10 mouse cellular contexts compared by ENCODE assay signal in the genomic region with DNA sequence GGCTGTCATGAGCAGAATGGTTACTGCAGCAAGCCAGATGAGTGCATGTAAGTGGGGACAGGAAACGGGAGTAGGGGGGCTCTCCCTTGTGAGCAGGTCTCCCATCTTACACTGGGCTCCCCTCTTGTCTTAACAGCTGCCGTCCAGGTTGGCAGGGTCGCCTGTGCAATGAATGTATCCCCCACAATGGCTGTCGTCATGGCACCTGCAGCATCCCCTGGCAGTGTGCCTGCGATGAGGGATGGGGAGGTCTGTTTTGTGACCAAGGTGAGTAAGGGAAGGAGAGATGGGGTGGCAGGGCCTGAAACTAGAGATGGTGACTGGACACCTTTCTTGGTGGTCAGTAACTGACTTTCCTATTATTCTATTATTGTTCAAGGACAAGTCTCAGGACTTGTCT. TPM values are rescaled to one million over a fixed set of nuclear protein-coding genes. Genes with fewer than 3 reads are reported as not detected.
DNase-seq lines count a peak whose midpoint lies in the region; ATAC-seq lines count a peak whose summit lies in the region.
"Had no signal": no experiment of that assay in that cellular context is flagged by ENCODE, and none has a peak within 500 bp of the region (broad histone marks: within the 10 kb centered on the region; RNA-seq: fewer than 3 reads in every experiment).

No protein-coding gene starts in this region.

- H3K4me3 ChIP-seq in heart, embryonic 10.5 days: 0 out of 2 replicates have a peak overlapping the region, but pooled peaks have one; percentile 73
- peak overlapping the region; percentile 44 for H3K4me3 ChIP-seq in embryonic facial prominence, embryonic 12.5 days
- no peak overlapping the region for H3K4me3 ChIP-seq in hindbrain, embryonic 11.5 days (ENCODE audit: low read depth, low read length)
- H3K4me3 ChIP-seq in midbrain, embryonic 12.5 days: 0 out of 2 replicates have a peak overlapping the region, but pooled peaks have one; percentile 0
- H3K4me3 ChIP-seq: liver, embryonic 15.5 days had no signal

- H3K9ac ChIP-seq in embryonic facial prominence, embryonic 12.5 days: no peak overlapping the region; the same call in 1 of the 2 replicates
- H3K9ac ChIP-seq in hindbrain, embryonic 11.5 days (ENCODE audit: low read depth, low read length): no peak overlapping the region
- H3K9ac ChIP-seq in midbrain, embryonic 12.5 days (replicated peaks): no peak overlapping the region
- H3K9ac ChIP-seq: liver, embryonic 15.5 days had no signal

- peaks cover 42% of the 10 kb centered on the region for H3K4me1 ChIP-seq in heart, embryonic 10.5 days
- peaks cover 35% of the 10 kb centered on the region for H3K4me1 ChIP-seq in embryonic facial prominence, embryonic 12.5 days
- H3K4me1 ChIP-seq in hindbrain, embryonic 11.5 days (replicated peaks; ENCODE audit: control insufficient read depth, insufficient read depth, low read length): peaks cover 9% of the 10 kb centered on the region; the same call in 1 of the 2 replicates
- peaks cover 40% of the 10 kb centered on the region for H3K4me1 ChIP-seq in midbrain, embryonic 12.5 days

- DNase-seq in heart, embryonic 10.5 days (ENCODE audit: low spot score): no peak
- DNase-seq in heart, adult 9 months (ENCODE audit: low spot score in 2 of 2): no peak
- DNase-seq in hindbrain, embryonic 11.5 days (ENCODE audit: low spot score): no peak
- no peak for DNase-seq in right cerebral cortex, postnatal 4 days
- no peak for DNase-seq in gastrocnemius, adult 8-10 months (ENCODE audit: low spot score in 2 of 2)
- DNase-seq in embryo, embryonic 9.5 days (ENCODE audit: extremely low spot score): no peak

- WGBS in heart, embryonic 10.5 days: 43% methylated on average over 5 of the region's 5 CpGs
- 31% methylated on average over 5 of the region's 5 CpGs for WGBS in embryonic facial prominence, embryonic 12.5 days
- WGBS in hindbrain, embryonic 11.5 days: 44% methylated on average over 5 of the region's 5 CpGs
- 35% methylated on average over 5 of the region's 5 CpGs for WGBS in midbrain, embryonic 12.5 days

- peaks cover 5% of the 10 kb centered on the region; the same call in 1 of the 2 replicates for H3K36me3 ChIP-seq in heart, embryonic 10.5 days
- no peaks in the 10 kb centered on the region for H3K36me3 ChIP-seq in embryonic facial prominence, embryonic 12.5 days
- no peaks in the 10 kb centered on the region for H3K36me3 ChIP-seq in hindbrain, embryonic 11.5 days (ENCODE audit: control insufficient read depth, insufficient read depth, low read length)
- H3K36me3 ChIP-seq in midbrain, embryonic 12.5 days: no peaks in the 10 kb centered on the region
- H3K36me3 ChIP-seq: liver, embryonic 15.5 days had no signal

- H3K4me2 ChIP-seq in embryonic facial prominence, embryonic 12.5 days (replicated peaks): 0 out of 2 replicates have a peak overlapping the region, but pooled peaks have one; percentile 3
- H3K4me2 ChIP-seq in hindbrain, embryonic 11.5 days (replicated peaks; ENCODE audit: low read depth, low read length): 0 out of 2 replicates have a peak overlapping the region, but pooled peaks have one; percentile 3
- no peak overlapping the region for H3K4me2 ChIP-seq in midbrain, embryonic 12.5 days (replicated peaks)

- 0 out of 2 replicates have a peak overlapping the region, but pooled peaks have one; percentile 7 for H3K27ac ChIP-seq in heart, embryonic 10.5 days
- no peak overlapping the region for H3K27ac ChIP-seq in embryonic facial prominence, embryonic 12.5 days
- H3K27ac ChIP-seq in hindbrain, embryonic 11.5 days (ENCODE audit: low read depth, low read length): no peak overlapping the region
- H3K27ac ChIP-seq in midbrain, embryonic 12.5 days (replicated peaks): no peak overlapping the region
- H3K27ac ChIP-seq: liver, embryonic 15.5 days had no signal

- H3K9me3 ChIP-seq in heart, embryonic 10.5 days: no peaks in the 10 kb centered on the region
- no peaks in the 10 kb centered on the region for H3K9me3 ChIP-seq in embryonic facial prominence, embryonic 12.5 days
- no peaks in the 10 kb centered on the region for H3K9me3 ChIP-seq in hindbrain, embryonic 11.5 days (ENCODE audit: control insufficient read depth, low read length)
- no peaks in the 10 kb centered on the region for H3K9me3 ChIP-seq in midbrain, embryonic 12.5 days
- H3K9me3 ChIP-seq: liver, embryonic 15.5 days had no signal

- H3K27me3 ChIP-seq in heart, embryonic 10.5 days (ENCODE audit: insufficient read depth, poor library complexity, severe bottlenecking): peaks cover 93% of the 10 kb centered on the region
- peaks cover 86% of the 10 kb centered on the region for H3K27me3 ChIP-seq in embryonic facial prominence, embryonic 12.5 days
- H3K27me3 ChIP-seq in hindbrain, embryonic 11.5 days (ENCODE audit: control insufficient read depth, insufficient read depth, low read length): peaks cover 78% of the 10 kb centered on the region
- H3K27me3 ChIP-seq in midbrain, embryonic 12.5 days: peaks cover 98% of the 10 kb centered on the region

- ATAC-seq in embryonic facial prominence, embryonic 12.5 days (ENCODE audit: insufficient number of reproducible peaks, insufficient read depth, low FRiP score, low TSS enrichment): no peak
- ATAC-seq in hindbrain, embryonic 11.5 days (ENCODE audit: low FRiP score): no peak
- no peak for ATAC-seq in midbrain, embryonic 12.5 days (ENCODE audit: low FRiP score, low read depth)

RNA-seq across cellular contexts. Expression of a gene that starts 3.0 kb away (rescaled TPM):
- polyA plus RNA-seq in heart, embryonic 10.5 days (2016; fragmentation: Nextera tagmentation; extraction: Ambion mirVana): 6.0 and 7.5 TPM in 2 replicates
- 5.1 and 5.7 TPM in 2 replicates for polyA plus RNA-seq in embryonic facial prominence, embryonic 12.5 days (2016; fragmentation: Nextera tagmentation; extraction: Ambion mirVana)
- 2.7 and 2.9 TPM in 2 replicates for polyA plus RNA-seq in hindbrain, embryonic 11.5 days (2014; fragmentation: Nextera tagmentation; extraction: Ambion mirVana)
- polyA plus RNA-seq in midbrain, embryonic 12.5 days (2016; fragmentation: Nextera tagmentation; extraction: Ambion mirVana): 4.4 and 5.0 TPM in 2 replicates
- 1 to 10 TPM; 3.3 to 5.8 (median 3.9) TPM for total RNA-seq in gastrocnemius, adult 8-10 months (2022)

RNA-seq across cellular contexts. Expression of a gene that starts 22.5 kb away (rescaled TPM):
- polyA plus RNA-seq in heart, embryonic 10.5 days (2016; fragmentation: Nextera tagmentation; extraction: Ambion mirVana): 0.55 and 0.69 TPM in 2 replicates
- 0.79 and 1.0 TPM in 2 replicates for polyA plus RNA-seq in embryonic facial prominence, embryonic 12.5 days (2016; fragmentation: Nextera tagmentation; extraction: Ambion mirVana)
- polyA plus RNA-seq in hindbrain, embryonic 11.5 days (2014; fragmentation: Nextera tagmentation; extraction: Ambion mirVana): 0.46 and 1.4 TPM in 2 replicates
- polyA plus RNA-seq in midbrain, embryonic 12.5 days (2016; fragmentation: Nextera tagmentation; extraction: Ambion mirVana): 0.88 and 1.1 TPM in 2 replicates
- total RNA-seq in gastrocnemius, adult 8-10 months (2022): 100 to 1,000 TPM in 1 of 4 experiments, 10 to 100 TPM in 3; 59.1 to 158 (median 73.1) TPM

RNA-seq across cellular contexts. Expression of a gene that starts 40.0 kb away (rescaled TPM):
- 17.4 and 18.6 TPM in 2 replicates for polyA plus RNA-seq in heart, embryonic 10.5 days (2016; fragmentation: Nextera tagmentation; extraction: Ambion mirVana)
- 23.8 and 23.9 TPM in 2 replicates for polyA plus RNA-seq in embryonic facial prominence, embryonic 12.5 days (2016; fragmentation: Nextera tagmentation; extraction: Ambion mirVana)
- polyA plus RNA-seq in hindbrain, embryonic 11.5 days (2014; fragmentation: Nextera tagmentation; extraction: Ambion mirVana): 8.5 and 10.9 TPM in 2 replicates
- 25.9 and 26.9 TPM in 2 replicates for polyA plus RNA-seq in midbrain, embryonic 12.5 days (2016; fragmentation: Nextera tagmentation; extraction: Ambion mirVana)
- total RNA-seq in gastrocnemius, adult 8-10 months (2022): 10 to 100 TPM; 10.8 to 12.5 (median 11.5) TPM

RNA-seq across cellular contexts. Expression of a gene that starts 57.5 kb away (rescaled TPM):
- polyA plus RNA-seq in heart, embryonic 10.5 days (2016; fragmentation: Nextera tagmentation; extraction: Ambion mirVana): 0.39 TPM in 1 of 2 replicates, not detected in the other
- polyA plus RNA-seq in embryonic facial prominence, embryonic 12.5 days (2016; fragmentation: Nextera tagmentation; extraction: Ambion mirVana): 5.7 and 6.9 TPM in 2 replicates
- 3.1 and 3.5 TPM in 2 replicates for polyA plus RNA-seq in hindbrain, embryonic 11.5 days (2014; fragmentation: Nextera tagmentation; extraction: Ambion mirVana)
- polyA plus RNA-seq in midbrain, embryonic 12.5 days (2016; fragmentation: Nextera tagmentation; extraction: Ambion mirVana): 3.9 and 4.7 TPM in 2 replicates
- not detected for total RNA-seq in gastrocnemius, adult 8-10 months (2022)
- total RNA-seq: heart, postnatal 36 days had no signal
